Mouse (Mus musculus) midbrain, embryonic 12.5 days (tissue): ENCODE data around the gene Htr3b. TPM values are rescaled to one million over a fixed set of nuclear protein-coding genes. Genes with fewer than 3 reads are reported as not detected.
"Not testable (repeated sequence)": the region's sequence is repeated elsewhere in the genome, so short reads cannot be mapped to it uniquely, and the experiment has no call there.

Experiments used
- ATAC-seq: fragments of 200-750 bp; cut with Nextera tagmentation; 2 replicates; pipeline ENCODE4 v1.8.0; 2017; ENCODE audit warnings: low read depth, moderate TSS enrichment, moderate library complexity; ENCODE audit not compliant: low FRiP score
- H3K27ac ChIP-seq: fragments of 300-500 bp; sonication (generic); replicated peaks from 2 replicates; pipeline ENCODE4 v1.5.1; 2016; ENCODE audit warnings: mild to moderate bottlenecking
- H3K27me3 ChIP-seq: fragments of 300-500 bp; sonication (generic); 2 replicates; pipeline ENCODE4 v1.6.1; 2016; ENCODE audit warnings: mild to moderate bottlenecking
- H3K36me3 ChIP-seq: fragments of 300-500 bp; sonication (generic); 2 replicates; pipeline ENCODE4 v1.6.1; 2016
- H3K4me1 ChIP-seq: fragments of 300-500 bp; sonication (generic); 2 replicates; pipeline ENCODE4 v1.6.1; 2016
- H3K4me2 ChIP-seq: fragments of 300-500 bp; sonication (generic); replicated peaks from 2 replicates; pipeline ENCODE4 v1.6.1; 2016; ENCODE audit warnings: mild to moderate bottlenecking, moderate library complexity
- H3K4me3 ChIP-seq: fragments of 300-500 bp; sonication (generic); 2 replicates; pipeline ENCODE4 v1.5.1; 2016; ENCODE audit warnings: mild to moderate bottlenecking
- H3K9ac ChIP-seq: fragments of 300-500 bp; sonication (generic); replicated peaks from 2 replicates; pipeline ENCODE4 v1.6.1; 2016; ENCODE audit warnings: mild to moderate bottlenecking, moderate library complexity
- H3K9me3 ChIP-seq: fragments of 300-500 bp; sonication (generic); 2 replicates; pipeline ENCODE4 v1.6.1; 2016; ENCODE audit warnings: mild to moderate bottlenecking
- WGBS: fragments of 180-500 bp; shearing (Covaris S2); methylation state at CpG from one replicate; pipeline ENCODE4 v1.1.7; 2016; 5-methylcytosine and 5-hydroxymethylcytosine counted together
- polyA plus RNA-seq: library from polyadenylated mRNA; unstranded; fragments of >200 nt; fragmentation: Nextera tagmentation; extraction: Ambion mirVana; gene quantifications from 2 replicates; pipeline ENCODE4 v1.2.1, GENCODE M21; 2016

The Htr3b gene
- polyA plus RNA-seq: not detected in 2 replicates

GRCm38 (mm10) chr9:48964587-48965040 is at the start of gene Htr3b:
Gene Htr3b (minus strand): TSS chr9:48964990.
- Histone ChIP-seq H3K4me2 (no peak within 1 kb of the TSS), H3K9ac (no peak within 1 kb of the TSS), H3K36me3 (no peaks in the 10 kb centered on the region), H3K4me3 (no peak within 1 kb of the TSS), H3K27ac (no peak within 1 kb of the TSS), H3K27me3 (peaks cover 3% of the 10 kb centered on the region; the same call in 1 of the 2 replicates), H3K9me3 (no peaks in the 10 kb centered on the region), H3K4me1 (0 out of 2 replicates have a peak, but pooled peaks cover 8% of the 10 kb centered on the region)
- 67% methylated on average over 7 of the region's 7 CpGs for WGBS
- ATAC-seq: no peak

- 87% methylated on average over 6 of the region's 6 CpGs for WGBS
- Histone ChIP-seq H3K4me2 (no peak overlapping the region), H3K36me3 (peaks cover 37% of the 10 kb centered on the region), H3K27me3 (no peaks in the 10 kb centered on the region), H3K4me3 (no peak overlapping the region), H3K9me3 (no peaks in the 10 kb centered on the region), H3K27ac (no peak overlapping the region), H3K4me1 (no peaks in the 10 kb centered on the region), H3K9ac (no peak overlapping the region)
- ATAC-seq: no peak
These were observed 34.5 kb upstream of the Htr3b start for GRCm38 (mm10) chr9:48999256-48999655.

- Histone ChIP-seq H3K27ac (no peak overlapping the region), H3K9me3 (no peaks in the 10 kb centered on the region), H3K36me3 (peaks cover 22% of the 10 kb centered on the region), H3K4me2 (no peak overlapping the region), H3K4me1 (peaks cover 10% of the 10 kb centered on the region), H3K4me3 (no peak overlapping the region), H3K9ac (no peak overlapping the region), H3K27me3 (no peaks in the 10 kb centered on the region)
- ATAC-seq: no peak
- WGBS: 100% methylated on average over 1 of the region's 1 CpGs
These were observed 30.9 kb upstream of the Htr3b start for GRCm38 (mm10) chr9:48995735-48996134.

- no peak overlapping the region for H3K9ac ChIP-seq
- no peaks in the 10 kb centered on the region for H3K27me3 ChIP-seq
- H3K4me1 ChIP-seq: peaks cover 10% of the 10 kb centered on the region
- 98% methylated on average over 7 of the region's 7 CpGs for WGBS
- no peak overlapping the region for H3K27ac ChIP-seq
- H3K9me3 ChIP-seq: no peaks in the 10 kb centered on the region
- no peak overlapping the region for H3K4me2 ChIP-seq
- peaks cover 20% of the 10 kb centered on the region for H3K36me3 ChIP-seq
- no peak for ATAC-seq
- H3K4me3 ChIP-seq: no peak overlapping the region
These were observed 30.0 kb upstream of the Htr3b start for GRCm38 (mm10) chr9:48994779-48995178.

GRCm38 (mm10) chr9:48991671-48992070 is 26.9 kb upstream of the Htr3b start:
- Histone ChIP-seq H3K4me1 (peaks cover 33% of the 10 kb centered on the region), H3K9me3 (no peaks in the 10 kb centered on the region), H3K9ac (no peak overlapping the region), H3K36me3 (peaks cover 19% of the 10 kb centered on the region; the same call in 1 of the 2 replicates), H3K4me3 (no peak overlapping the region), H3K4me2 (no peak overlapping the region), H3K27me3 (no peaks in the 10 kb centered on the region), H3K27ac (no peak overlapping the region)
- 35% methylated on average over 5 of the region's 5 CpGs for WGBS
- ATAC-seq: no peak

DNA sequence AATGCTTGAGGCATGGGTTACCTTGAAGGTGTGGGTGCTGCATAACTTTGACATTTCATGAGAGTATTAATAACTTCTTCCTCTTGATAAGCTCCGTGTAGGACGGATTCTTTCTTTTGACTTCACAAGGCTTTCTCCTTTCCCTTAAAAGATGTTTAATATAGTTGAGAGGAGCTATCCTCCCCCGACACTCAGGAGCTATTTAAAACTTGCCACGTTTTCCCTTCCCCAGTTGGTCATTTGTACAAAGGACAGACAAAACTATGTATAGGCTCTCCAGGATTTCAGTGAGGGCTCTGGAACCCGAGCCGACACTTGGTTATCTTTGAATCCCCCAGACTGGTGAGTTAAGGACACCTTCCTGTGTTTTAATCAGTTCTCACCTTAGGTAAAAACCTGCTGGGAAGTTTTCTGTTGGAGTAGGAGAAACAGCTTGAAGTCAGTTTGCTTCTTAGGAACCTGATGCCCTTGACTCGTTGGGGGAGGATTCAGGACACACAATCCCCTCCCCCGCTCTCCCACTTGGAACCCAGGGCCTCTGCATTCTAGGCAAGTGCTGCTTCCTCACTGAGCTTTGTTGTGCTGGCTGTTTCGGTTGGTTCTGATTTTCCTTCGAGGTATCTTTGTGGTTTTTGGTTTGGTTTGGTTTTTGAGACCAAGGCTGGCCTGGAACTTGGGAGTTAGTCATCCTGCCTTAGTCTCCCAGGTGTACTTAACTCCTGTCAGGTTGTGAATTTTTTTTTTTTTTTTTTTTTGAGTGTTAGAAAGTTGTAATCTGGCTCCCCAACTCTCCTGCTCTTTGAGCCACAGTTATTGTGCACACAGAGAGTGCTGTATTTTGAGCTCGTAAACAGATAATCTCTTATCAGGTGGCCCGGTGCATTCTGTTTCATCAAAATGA is 22.7 kb upstream of the Htr3b start:
- Histone ChIP-seq H3K36me3 (0 out of 2 replicates have a peak, but pooled peaks cover 7% of the 10 kb centered on the region), H3K4me3 (peak overlapping the region; percentile 29), H3K27me3 (no peaks in the 10 kb centered on the region), H3K9ac (no peak overlapping the region; the same call in 1 of the 2 replicates), H3K4me1 (peaks cover 45% of the 10 kb centered on the region), H3K27ac (no peak overlapping the region), H3K9me3 (no peaks in the 10 kb centered on the region), H3K4me2 (peak overlapping the region; percentile 71)
- 26% methylated on average over 12 of the region's 12 CpGs for WGBS
- ATAC-seq: no peak

DNA sequence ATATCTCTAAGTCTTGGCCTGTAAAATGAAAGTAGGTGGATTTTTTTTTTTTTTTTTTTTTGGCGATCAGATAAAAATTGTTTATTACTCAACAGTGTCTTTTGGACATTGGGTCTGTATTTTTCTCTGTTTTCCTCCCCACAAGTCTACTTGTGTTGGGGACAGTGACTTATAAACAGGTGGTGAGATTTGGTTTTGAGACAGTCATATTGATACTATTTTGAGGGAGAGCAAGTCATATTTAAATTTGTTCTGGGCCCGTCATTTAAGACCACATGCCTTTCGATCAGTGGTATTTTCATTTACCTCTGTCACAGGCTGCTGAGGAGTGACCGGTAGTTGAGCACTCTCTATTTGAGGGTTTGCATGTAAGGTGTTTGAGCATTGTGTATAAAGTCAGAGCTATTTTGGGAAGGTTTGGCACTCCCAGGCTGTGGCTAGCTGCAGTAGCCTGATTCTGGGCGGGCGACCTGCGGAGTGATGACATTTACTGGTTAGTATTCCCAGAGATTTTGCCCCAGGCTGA is 21.9 kb upstream of the Htr3b start:
- no peak overlapping the region; the same call in 1 of the 2 replicates for H3K9ac ChIP-seq
- H3K27ac ChIP-seq: no peak overlapping the region
- H3K27me3 ChIP-seq: no peaks in the 10 kb centered on the region
- H3K4me1 ChIP-seq: peaks cover 44% of the 10 kb centered on the region
- H3K4me3 ChIP-seq: peak overlapping the region; percentile 83
- H3K4me2 ChIP-seq: peak overlapping the region; percentile 71
- no peaks in the 10 kb centered on the region for H3K9me3 ChIP-seq
- no peak for ATAC-seq
- WGBS: 11% methylated on average over 7 of the region's 7 CpGs
- H3K36me3 ChIP-seq: 0 out of 2 replicates have a peak, but pooled peaks cover 7% of the 10 kb centered on the region

- H3K4me1 ChIP-seq: peaks cover 36% of the 10 kb centered on the region
- no peaks in the 10 kb centered on the region for H3K9me3 ChIP-seq
- H3K36me3 ChIP-seq: 0 out of 2 replicates have a peak, but pooled peaks cover 7% of the 10 kb centered on the region
- no peaks in the 10 kb centered on the region for H3K27me3 ChIP-seq
- H3K9ac ChIP-seq: peak overlapping the region; percentile 80
- H3K4me3 ChIP-seq: peak overlapping the region; percentile 83
- WGBS: under 1% methylated on average over 20 of the region's 20 CpGs
- no peak for ATAC-seq
- peak overlapping the region; percentile 77 for H3K27ac ChIP-seq
- H3K4me2 ChIP-seq: peak overlapping the region; percentile 71
These were observed 20.9 kb upstream of the Htr3b start for GRCm38 (mm10) chr9:48985708-48986088.

DNA sequence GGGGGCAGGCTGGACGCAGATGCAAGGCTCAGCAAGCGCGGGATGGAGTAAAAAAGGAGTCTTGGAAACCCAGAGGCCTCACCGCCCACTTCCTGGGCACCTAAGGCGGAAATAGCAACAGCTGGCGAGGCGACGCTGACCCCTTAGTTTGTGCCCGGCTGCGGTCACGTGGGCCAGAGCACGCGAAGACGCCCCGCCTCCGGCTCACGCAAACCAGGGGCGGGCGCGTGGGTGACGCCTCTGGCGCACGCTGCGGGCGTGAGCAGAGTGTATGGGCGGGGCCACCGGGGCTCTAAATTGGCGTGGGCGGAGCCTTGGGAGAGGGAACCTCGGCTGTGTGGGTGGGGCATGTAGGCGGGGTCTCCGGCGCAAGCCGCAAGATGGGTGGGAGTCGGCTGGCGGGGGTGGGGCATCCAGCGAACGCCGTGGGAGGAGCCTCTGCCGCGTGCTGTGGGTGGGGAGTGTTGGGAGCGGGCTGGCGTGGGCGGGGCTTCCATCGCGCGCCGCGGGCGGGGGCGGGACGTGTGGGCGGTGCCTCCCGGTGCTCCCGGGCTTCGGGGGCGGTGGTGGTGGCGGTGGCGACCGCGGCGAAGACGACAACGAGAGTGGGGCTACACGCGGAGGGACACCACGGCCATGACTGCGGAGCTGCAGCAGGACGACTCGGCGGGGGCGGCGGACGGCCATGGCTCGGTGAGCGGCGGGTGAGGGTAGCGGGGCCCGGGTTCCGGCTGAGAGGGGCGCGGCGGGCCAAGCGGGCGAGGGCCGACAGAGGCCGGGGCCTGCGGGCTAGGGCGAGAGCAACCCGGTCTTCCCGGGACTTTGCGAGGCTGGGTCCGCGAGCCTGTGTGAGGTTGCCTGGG is 20.3 kb upstream of the Htr3b start, which contains the start of gene Usp28:
Gene Usp28, plus strand, starts transcription at position 531 of the 863 bp plus-strand sequence.
- Histone ChIP-seq H3K9me3 (no peaks in the 10 kb centered on the region), H3K4me2 (peak within 1 kb of the TSS; percentile 71), H3K4me1 (peaks cover 36% of the 10 kb centered on the region), H3K9ac (peak within 1 kb of the TSS; percentile 80), H3K27me3 (no peaks in the 10 kb centered on the region), H3K27ac (peak within 1 kb of the TSS; percentile 77), H3K4me3 (peak within 1 kb of the TSS; percentile 83), H3K36me3 (0 out of 2 replicates have a peak, but pooled peaks cover 6% of the 10 kb centered on the region)
- peak; percentile 91 for ATAC-seq
- under 1% methylated on average over 81 of the region's 94 CpGs for WGBS

GRCm38 (mm10) chr9:48984320-48984844 is 19.6 kb upstream of the Htr3b start:
- Histone ChIP-seq H3K4me2 (peak overlapping the region; percentile 71), H3K4me1 (peaks cover 36% of the 10 kb centered on the region), H3K27me3 (no peaks in the 10 kb centered on the region), H3K9me3 (no peaks in the 10 kb centered on the region), H3K36me3 (no peaks in the 10 kb centered on the region), H3K27ac (peak overlapping the region; percentile 77), H3K4me3 (peak overlapping the region; percentile 83), H3K9ac (peak overlapping the region; percentile 49)
- WGBS: 35% methylated on average over 8 of the region's 8 CpGs
- ATAC-seq: peak; percentile 17

DNA sequence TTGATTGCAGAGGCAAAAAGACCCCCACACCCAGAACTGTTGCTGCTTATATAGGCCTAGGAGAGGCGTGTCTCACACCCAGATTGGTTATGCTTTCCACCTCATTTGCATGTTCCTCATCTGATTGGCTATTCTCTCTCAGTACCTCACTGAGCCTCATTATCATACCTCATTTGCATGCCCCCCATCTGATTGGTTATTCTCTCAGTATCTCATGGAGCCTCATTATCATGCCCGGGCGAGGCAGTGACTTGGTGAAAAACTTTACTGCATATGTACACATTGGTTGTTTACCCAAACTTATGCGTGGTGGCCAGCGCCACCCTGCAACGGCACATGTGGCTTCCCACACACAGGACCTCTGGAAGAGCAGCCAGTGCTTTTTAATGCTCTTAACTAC is 19.0 kb upstream of the Htr3b start:
- not testable (repeated sequence) for H3K4me3 ChIP-seq, H3K27me3 ChIP-seq, H3K27ac ChIP-seq, ATAC-seq, H3K36me3 ChIP-seq, H3K9me3 ChIP-seq
- WGBS: 93% methylated on average over 6 of the region's 6 CpGs
- H3K9ac ChIP-seq: peak overlapping the region; percentile 49; the same call in 1 of the 2 replicates
- 0 out of 2 replicates have a peak overlapping the region, but pooled peaks have one; percentile 71 for H3K4me2 ChIP-seq
- H3K4me1 ChIP-seq: peaks cover 33% of the 10 kb centered on the region
